Mouse (Mus musculus) adrenal gland, adult 2 months (tissue): ENCODE data around the gene Kif26a. TPM values are rescaled to one million over a fixed set of nuclear protein-coding genes. Genes with fewer than 3 reads are reported as not detected.

Experiments used
- DNase-seq: peaks from one replicate; pipeline ENCODE4 v3.0.0; 2021
- polyA plus RNA-seq: library from polyadenylated mRNA; depleted of rRNA; stranded (reverse); fragments of >200 nt; gene quantifications from 2 replicates; pipeline ENCODE4 v1.2.3, GENCODE M21; 2012
- total RNA-seq, 2 experiments: library from RNA; stranded (reverse); gene quantifications; 2 replicates each; pipeline ENCODE4 v1.2.3; 2021

Kif26a gene
- total and polyA plus RNA-seq, 3 experiments, result 6.1 to 11.8 (median 9.5) TPM

- no peak for DNase-seq
Observed at GRCm38 (mm10) chr12:112164840-112165219, 18.8 kb downstream of the Kif26a start.

GRCm38 (mm10) chr12:112169240-112169639 is 23.2 kb downstream of the Kif26a start:
- peak; percentile 38 for DNase-seq

GRCm38 (mm10) chr12:112170671-112171574 is 24.9 kb downstream of the Kif26a start:
- DNase-seq, result no peak

GRCm38 (mm10) chr12:112171657-112172056 is 25.6 kb downstream of the Kif26a start:
- no peak for DNase-seq

- no peak for DNase-seq
Observed at GRCm38 (mm10) chr12:112172214-112172613, 26.2 kb downstream of the Kif26a start.

- DNase-seq, result peak; percentile 38
Observed at GRCm38 (mm10) chr12:112177679-112178078, 31.7 kb downstream of the Kif26a start.

GRCm38 (mm10) chr12:112179687-112180086 is 33.7 kb downstream of the Kif26a start:
- no peak for DNase-seq

- DNase-seq, result no peak
Observed at GRCm38 (mm10) chr12:112181921-112182608, 36.1 kb downstream of the Kif26a start.

- DNase-seq, result peak; percentile 82
Observed at GRCm38 (mm10) chr12:112182609-112182955, 36.6 kb downstream of the Kif26a start.

GRCm38 (mm10) chr12:112183675-112184074 is 37.7 kb downstream of the Kif26a start:
- DNase-seq, result peak; percentile 46

- peak; percentile 64 for DNase-seq
Observed at GRCm38 (mm10) chr12:112184390-112184789, 38.4 kb downstream of the Kif26a start.

- no peak for DNase-seq
Observed at GRCm38 (mm10) chr12:112186899-112187298, 40.9 kb downstream of the Kif26a start.

GRCm38 (mm10) chr12:112191753-112192152 is 45.7 kb downstream of the Kif26a start:
- DNase-seq, result no peak

- no peak for DNase-seq
Observed at GRCm38 (mm10) chr12:112195019-112195418, 49.0 kb downstream of the Kif26a start.

- DNase-seq, result no peak
Observed at GRCm38 (mm10) chr12:112196562-112196961, 50.6 kb downstream of the Kif26a start.

- DNase-seq, result no peak
Observed at GRCm38 (mm10) chr12:112199363-112199762, 53.4 kb downstream of the Kif26a start.

- no peak for DNase-seq
Observed at GRCm38 (mm10) chr12:112200045-112200444, 54.0 kb downstream of the Kif26a start.

GRCm38 (mm10) chr12:112207163-112207562 is 61.2 kb downstream of the Kif26a start:
- DNase-seq, result no peak

GRCm38 (mm10) chr12:112207734-112208133 is 61.7 kb downstream of the Kif26a start:
- DNase-seq, result no peak

- no peak for DNase-seq
Observed at GRCm38 (mm10) chr12:112210622-112211021, 64.6 kb downstream of the Kif26a start.

- peak; percentile 87 for DNase-seq
Observed at GRCm38 (mm10) chr12:112214441-112214857, 68.4 kb downstream of the Kif26a start.

GRCm38 (mm10) chr12:112215545-112215944 is 69.5 kb downstream of the Kif26a start:
- DNase-seq, result no peak

GRCm38 (mm10) chr12:112217021-112217420 is 71.0 kb downstream of the Kif26a start:
- no peak for DNase-seq
